Mouse (Mus musculus) stomach, embryonic 16.5 days (tissue): ENCODE data around the gene Cenpx. TPM values are rescaled to one million over a fixed set of nuclear protein-coding genes. Genes with fewer than 3 reads are reported as not detected.

Source experiments
- ATAC-seq: fragments of 200-750 bp; cut with Nextera tagmentation; 2 replicates; pipeline ENCODE4 v1.8.0; 2017; ENCODE audit warnings: moderate number of reproducible peaks, moderate TSS enrichment; ENCODE audit not compliant: insufficient read depth, low FRiP score
- H3K27ac ChIP-seq: fragments of 300-500 bp; sonication (generic); 2 replicates; pipeline ENCODE4 v1.5.1; 2014; ENCODE audit warnings: low read length
- H3K27me3 ChIP-seq: fragments of 300-500 bp; sonication (generic); 2 replicates; pipeline ENCODE4 v1.6.1; 2014; ENCODE audit warnings: low read length, control low read depth, mixed read lengths; ENCODE audit not compliant: control insufficient read depth, insufficient read depth
- H3K36me3 ChIP-seq: fragments of 300-500 bp; sonication (generic); 2 replicates; pipeline ENCODE4 v1.6.1; 2014; ENCODE audit warnings: low read length; ENCODE audit not compliant: control insufficient read depth, insufficient read depth
- H3K4me1 ChIP-seq: fragments of 300-500 bp; sonication (generic); 2 replicates; pipeline ENCODE4 v1.6.1; 2014; ENCODE audit warnings: low read length, control low read depth, mixed read lengths; ENCODE audit not compliant: control insufficient read depth, insufficient read depth
- H3K4me2 ChIP-seq: fragments of 300-500 bp; sonication (generic); 2 replicates; pipeline ENCODE4 v1.6.1; 2014; ENCODE audit warnings: low read depth, low read length, mixed read lengths
- H3K4me3 ChIP-seq: fragments of 300-500 bp; sonication (generic); replicated peaks from 2 replicates; pipeline ENCODE4 v1.5.1; 2014; ENCODE audit warnings: mild to moderate bottlenecking, low read length
- H3K9ac ChIP-seq: fragments of 300-500 bp; sonication (generic); 2 replicates; pipeline ENCODE4 v1.6.1; 2014; ENCODE audit warnings: low read length
- H3K9me3 ChIP-seq: fragments of 300-500 bp; sonication (generic); replicated peaks from 2 replicates; pipeline ENCODE4 v1.6.1; 2016; ENCODE audit warnings: low read length, control low read depth; ENCODE audit not compliant: control insufficient read depth
- WGBS: fragments of 180-500 bp; shearing (Covaris S2); extraction: QIAGEN DNeasy Blood & Tissue Kit; methylation state at CpG from one replicate; pipeline ENCODE4 v1.1.7; 2014; 5-methylcytosine and 5-hydroxymethylcytosine counted together
- polyA plus RNA-seq: library from polyadenylated mRNA; unstranded; fragments of >200 nt; fragmentation: Nextera tagmentation; extraction: Ambion mirVana; gene quantifications from 2 replicates; pipeline ENCODE4 v1.2.1, GENCODE M21; 2015

Cenpx gene
- polyA plus RNA-seq, 1 experiment from 2014 or later = 153 TPM

DNA sequence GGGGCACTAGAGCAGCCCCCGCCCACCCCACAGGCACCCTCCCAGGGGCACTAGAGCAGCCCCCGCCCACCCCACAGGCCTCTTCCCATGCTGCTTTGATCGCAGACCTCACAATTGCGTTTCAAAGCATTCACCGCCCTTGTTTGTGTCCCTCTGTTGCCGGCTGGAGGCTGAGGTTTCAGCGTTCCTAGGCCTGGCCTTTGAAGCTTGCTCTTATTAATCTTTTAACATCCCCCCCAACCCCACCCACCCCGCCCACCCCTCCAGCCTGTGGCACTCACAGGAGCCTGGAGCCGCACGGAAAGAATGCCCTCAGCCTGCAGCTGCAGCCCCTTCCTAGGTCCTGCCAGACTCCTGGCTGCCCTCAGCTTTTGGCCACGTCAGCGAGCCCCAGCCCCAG is 6.3 kb downstream of the Cenpx start:
- no peak overlapping the region for H3K4me2 ChIP-seq
- no peaks in the 10 kb centered on the region for H3K9me3 ChIP-seq
- peak overlapping the region; percentile 30 for H3K9ac ChIP-seq
- H3K4me3 ChIP-seq = no peak overlapping the region
- no peaks in the 10 kb centered on the region for H3K27me3 ChIP-seq
- H3K4me1 ChIP-seq = peaks cover 41% of the 10 kb centered on the region
- no peaks in the 10 kb centered on the region for H3K36me3 ChIP-seq
- no peak for ATAC-seq
- no peak overlapping the region for H3K27ac ChIP-seq
- 33% methylated on average over 12 of the region's 12 CpGs for WGBS

DNA sequence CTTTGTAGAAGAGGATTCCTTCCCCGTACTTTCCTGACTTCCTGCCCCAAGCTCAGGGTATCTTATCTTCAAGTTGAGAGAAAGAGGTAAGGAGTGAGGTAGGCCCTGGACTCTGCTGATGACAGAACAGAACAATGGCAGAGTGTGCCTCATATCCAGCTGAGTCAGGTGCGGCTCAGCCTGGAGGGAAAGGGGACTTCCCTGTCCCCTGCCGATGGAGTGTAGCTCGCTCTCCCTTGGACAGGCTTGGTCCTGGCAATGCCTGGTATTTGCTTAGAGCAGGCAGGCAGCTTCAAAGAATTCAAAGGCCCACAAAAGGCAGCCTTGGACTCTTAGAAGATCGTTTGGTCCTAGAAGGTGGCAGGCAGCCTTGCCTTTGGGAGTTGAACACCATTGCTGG is 7.4 kb downstream of the Cenpx start:
- Histone ChIP-seq H3K4me1 (peaks cover 41% of the 10 kb centered on the region), H3K27me3 (no peaks in the 10 kb centered on the region), H3K9ac (no peak overlapping the region; the same call in 1 of the 2 replicates), H3K4me2 (no peak overlapping the region), H3K4me3 (no peak overlapping the region), H3K9me3 (no peaks in the 10 kb centered on the region), H3K36me3 (no peaks in the 10 kb centered on the region), H3K27ac (0 out of 2 replicates have a peak overlapping the region, but pooled peaks have one; percentile 12)
- WGBS = 54% methylated on average over 5 of the region's 5 CpGs
- ATAC-seq = no peak

DNA sequence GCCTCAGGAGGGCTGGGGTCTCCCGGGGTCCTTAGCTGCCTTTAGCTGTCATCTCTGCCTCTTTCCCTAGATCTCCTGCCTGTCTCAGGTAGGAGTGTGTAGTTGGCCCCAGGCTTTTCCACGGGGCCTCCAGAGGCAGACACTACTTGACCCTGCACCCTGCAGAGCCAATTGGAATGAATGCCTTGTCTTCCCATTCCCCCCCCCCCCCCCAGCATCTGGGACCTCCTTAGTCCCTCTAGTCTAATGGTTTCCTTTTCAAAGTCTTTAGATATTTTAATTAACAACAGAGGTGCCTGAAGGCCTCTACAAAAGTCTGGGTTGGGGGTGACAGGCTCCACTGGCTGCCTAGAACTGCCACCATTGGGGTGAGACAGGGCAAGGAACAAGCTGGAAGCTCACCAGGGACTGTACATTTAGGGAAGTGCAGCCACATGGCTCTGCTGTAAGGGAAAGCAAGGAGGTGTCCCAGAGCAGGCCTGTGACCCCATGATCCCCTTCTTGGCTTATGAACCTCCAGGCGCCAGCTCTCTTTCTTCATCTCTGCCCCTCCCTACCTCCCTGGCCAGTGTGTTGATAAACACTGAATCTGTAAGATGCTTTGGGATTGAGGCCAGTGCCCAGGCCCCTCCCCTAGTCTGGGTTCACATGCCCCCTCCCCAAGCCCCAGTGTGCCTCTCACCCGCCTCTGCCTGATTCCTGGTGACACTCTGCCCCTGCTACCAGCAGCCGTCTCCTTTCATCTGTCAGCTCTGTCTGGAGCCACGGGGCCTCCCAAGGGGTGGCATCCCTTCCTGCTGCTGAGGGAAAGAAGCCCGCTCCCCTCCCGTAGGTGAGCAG is 8.8 kb downstream of the Cenpx start:
- no peaks in the 10 kb centered on the region for H3K27me3 ChIP-seq
- ATAC-seq = no peak
- H3K4me1 ChIP-seq = peaks cover 37% of the 10 kb centered on the region
- H3K9ac ChIP-seq = peak overlapping the region; percentile 32; the same call in 1 of the 2 replicates
- no peak overlapping the region for H3K4me2 ChIP-seq
- peak overlapping the region; percentile 25; the same call in 1 of the 2 replicates for H3K27ac ChIP-seq
- no peak overlapping the region for H3K4me3 ChIP-seq
- no peaks in the 10 kb centered on the region for H3K36me3 ChIP-seq
- no peaks in the 10 kb centered on the region for H3K9me3 ChIP-seq
- WGBS = 29% methylated on average over 8 of the region's 8 CpGs

DNA sequence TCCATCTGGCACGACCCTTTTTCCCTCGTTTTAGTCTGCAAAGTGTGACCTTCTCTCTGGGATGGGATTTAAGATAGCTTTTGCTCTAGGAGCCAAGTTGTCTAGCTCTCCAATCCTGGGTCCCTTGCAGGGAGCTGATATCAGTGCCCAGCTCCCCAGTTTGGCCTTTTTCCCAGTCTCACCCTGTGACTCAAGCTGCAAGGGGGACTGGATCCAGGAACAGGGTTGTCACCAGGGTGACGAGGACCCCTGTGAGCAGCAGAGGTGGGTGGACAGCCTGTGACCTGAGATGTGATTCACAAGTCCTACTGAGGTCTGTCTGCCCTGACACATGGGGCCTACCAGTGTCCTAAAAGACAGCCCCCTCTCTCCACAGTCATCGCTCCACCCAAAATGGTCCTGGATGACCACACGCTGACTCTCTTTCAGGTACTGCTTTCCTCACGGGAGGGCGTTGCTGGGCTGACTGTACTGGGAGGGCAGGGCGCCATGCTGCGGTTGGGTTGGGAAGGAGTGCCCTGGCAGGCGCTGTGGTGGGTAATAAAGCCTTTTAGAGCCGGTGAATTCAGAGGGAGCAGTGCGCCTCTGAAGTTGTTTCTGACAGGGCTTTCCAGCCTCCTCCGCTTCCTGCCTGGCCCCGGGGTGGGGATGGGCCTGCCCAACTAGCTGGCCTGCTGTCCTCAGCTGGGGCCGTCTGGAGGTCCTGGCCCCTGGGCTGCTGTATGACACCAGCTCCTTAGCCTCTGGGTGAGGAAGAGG is 9.7 kb downstream of the Cenpx start:
- Histone ChIP-seq H3K4me1 (peaks cover 29% of the 10 kb centered on the region), H3K9ac (peak overlapping the region; percentile 17; the same call in 1 of the 2 replicates), H3K4me2 (no peak overlapping the region), H3K27ac (peak overlapping the region; percentile 25; the same call in 1 of the 2 replicates), H3K27me3 (no peaks in the 10 kb centered on the region), H3K9me3 (no peaks in the 10 kb centered on the region), H3K36me3 (no peaks in the 10 kb centered on the region), H3K4me3 (no peak overlapping the region)
- WGBS = 44% methylated on average over 15 of the region's 15 CpGs
- no peak for ATAC-seq

DNA sequence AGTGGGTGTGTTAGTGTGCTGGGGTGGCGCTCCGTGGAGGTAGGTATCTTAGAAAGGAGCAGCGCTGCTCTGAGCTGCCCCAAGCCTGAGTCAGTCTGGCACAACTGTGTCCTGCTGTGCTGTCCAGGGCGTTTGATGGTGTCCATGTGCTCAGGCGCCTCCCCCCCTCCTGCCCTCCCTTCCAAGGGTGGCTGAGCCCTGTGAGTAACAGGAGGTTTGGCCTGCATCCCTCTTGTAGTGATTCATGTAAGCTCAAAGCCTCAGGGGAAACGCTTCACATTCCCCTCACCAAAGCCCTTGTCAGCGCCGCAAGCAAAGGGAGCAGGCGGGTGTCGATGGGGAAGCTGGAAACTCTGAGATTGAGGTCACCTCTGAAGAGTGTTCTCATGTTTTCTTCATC is 15.8 kb downstream of the Cenpx start:
- H3K36me3 ChIP-seq = no peaks in the 10 kb centered on the region
- no peaks in the 10 kb centered on the region for H3K9me3 ChIP-seq

DNA sequence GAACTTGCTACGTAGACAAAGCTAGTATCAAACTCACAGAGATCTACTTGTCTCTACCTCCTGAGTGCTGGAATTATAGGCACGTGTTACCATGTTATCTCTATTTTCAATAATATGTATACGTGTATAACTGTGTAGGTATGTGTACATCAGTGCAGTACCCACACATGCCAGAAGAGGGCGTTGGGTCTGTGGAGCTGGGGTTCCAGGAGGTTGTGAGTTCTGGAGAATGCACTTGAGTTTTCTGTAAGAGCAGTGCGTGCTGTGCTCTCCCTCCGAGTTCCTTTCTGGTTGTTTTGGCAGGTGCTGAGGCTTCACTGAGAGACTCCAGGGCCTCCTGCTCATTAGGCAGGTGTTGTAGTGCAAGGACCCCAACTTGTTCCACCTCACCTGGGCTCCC is 17.0 kb downstream of the Cenpx start:
- H3K9ac ChIP-seq = no peak overlapping the region
- no peak overlapping the region for H3K27ac ChIP-seq
- no peaks in the 10 kb centered on the region for H3K36me3 ChIP-seq
- ATAC-seq = no peak
- no peak overlapping the region for H3K4me2 ChIP-seq
- peaks cover 10% of the 10 kb centered on the region for H3K4me1 ChIP-seq
- H3K27me3 ChIP-seq = no peaks in the 10 kb centered on the region
- WGBS = 88% methylated on average over 6 of the region's 6 CpGs
- H3K4me3 ChIP-seq = no peak overlapping the region
- H3K9me3 ChIP-seq = no peaks in the 10 kb centered on the region

More for the DNA sequence above, 15.8 kb downstream of the Cenpx start:
- ATAC-seq = peak; percentile 56; the same call in 1 of the 2 replicates
- Histone ChIP-seq H3K27me3 (no peaks in the 10 kb centered on the region), H3K9ac (0 out of 2 replicates have a peak overlapping the region, but pooled peaks have one; percentile 34), H3K4me1 (peaks cover 10% of the 10 kb centered on the region), H3K4me3 (no peak overlapping the region), H3K4me2 (no peak overlapping the region), H3K27ac (peak overlapping the region; percentile 83)
- 45% methylated on average over 10 of the region's 10 CpGs for WGBS

DNA sequence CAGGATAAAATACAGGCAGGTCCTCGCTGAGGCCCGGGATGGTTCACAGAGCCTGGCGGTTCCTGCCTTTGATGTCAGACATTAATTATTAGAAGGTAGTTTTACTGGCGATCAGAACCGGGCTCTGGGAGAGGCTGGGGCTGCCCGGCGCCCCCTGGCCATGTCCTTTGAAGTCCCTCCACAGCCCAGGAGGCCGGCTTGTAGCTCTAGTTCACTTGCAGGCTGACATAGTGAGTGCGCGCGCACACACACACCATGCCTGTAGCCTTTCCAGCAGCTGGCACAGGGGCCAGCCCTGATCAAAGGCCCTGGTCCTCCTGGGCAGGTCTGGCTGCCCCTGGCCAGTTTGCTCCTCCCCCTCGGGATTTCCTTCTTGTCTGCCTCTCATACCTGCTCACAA is 17.9 kb downstream of the Cenpx start:
- H3K9me3 ChIP-seq = no peaks in the 10 kb centered on the region
- H3K36me3 ChIP-seq = no peaks in the 10 kb centered on the region
- peak; percentile 21; the same call in 1 of the 2 replicates for ATAC-seq
- no peak overlapping the region for H3K9ac ChIP-seq
- no peak overlapping the region for H3K4me2 ChIP-seq
- no peaks in the 10 kb centered on the region for H3K27me3 ChIP-seq
- H3K4me1 ChIP-seq = peaks cover 10% of the 10 kb centered on the region
- peak overlapping the region; percentile 43; the same call in 1 of the 2 replicates for H3K27ac ChIP-seq
- H3K4me3 ChIP-seq = no peak overlapping the region
- 34% methylated on average over 12 of the region's 12 CpGs for WGBS

DNA sequence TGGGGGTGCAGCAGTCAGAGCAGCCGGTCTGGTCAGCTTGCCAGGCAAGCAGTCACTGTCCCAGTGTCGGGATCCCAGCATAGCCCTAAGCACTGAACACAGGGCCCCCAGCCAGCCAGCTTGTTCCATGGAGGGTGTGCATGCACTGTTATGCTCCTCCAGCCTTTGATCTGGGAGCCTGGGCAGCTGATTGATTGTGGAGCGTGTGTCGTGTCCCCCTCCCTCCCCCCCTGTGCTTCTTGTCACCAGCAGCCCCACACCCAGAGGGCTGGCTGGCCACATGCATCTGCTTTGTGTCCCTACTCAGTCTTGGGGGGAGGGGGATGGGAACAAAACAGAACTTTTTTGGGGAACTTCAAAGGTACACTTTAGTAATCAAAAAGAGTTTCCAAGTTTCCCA is 18.4 kb downstream of the Cenpx start:
- Histone ChIP-seq H3K4me3 (no peak overlapping the region), H3K27me3 (no peaks in the 10 kb centered on the region), H3K36me3 (no peaks in the 10 kb centered on the region), H3K4me2 (no peak overlapping the region), H3K4me1 (peaks cover 10% of the 10 kb centered on the region), H3K9me3 (no peaks in the 10 kb centered on the region), H3K9ac (no peak overlapping the region), H3K27ac (peak overlapping the region; percentile 43; the same call in 1 of the 2 replicates)
- peak; percentile 27; the same call in 1 of the 2 replicates for ATAC-seq
- WGBS = 24% methylated on average over 4 of the region's 4 CpGs

DNA sequence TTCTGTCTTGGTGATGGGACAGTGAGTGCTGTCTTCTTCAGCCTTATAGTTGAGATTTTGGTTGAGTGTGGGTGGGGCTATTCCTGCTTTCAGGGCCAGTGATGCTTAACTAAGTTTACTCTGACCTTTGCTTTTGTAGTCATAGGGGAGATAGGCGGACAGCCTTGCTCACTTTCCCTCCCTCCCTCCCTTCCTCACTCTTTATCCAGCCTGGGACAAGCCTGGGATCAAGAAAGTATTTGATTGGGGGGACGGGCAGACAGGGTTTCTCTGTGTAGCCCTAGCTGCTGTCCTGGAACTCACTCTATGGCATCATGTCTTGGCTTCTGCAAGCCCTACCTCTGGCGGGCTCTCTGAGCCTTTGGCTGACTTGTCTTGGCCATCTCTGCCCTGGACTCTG is 20.1 kb downstream of the Cenpx start:
- no peak overlapping the region for H3K4me2 ChIP-seq
- H3K9me3 ChIP-seq = no peaks in the 10 kb centered on the region
- no peaks in the 10 kb centered on the region for H3K27me3 ChIP-seq
- H3K36me3 ChIP-seq = peaks cover 5% of the 10 kb centered on the region; the same call in 1 of the 2 replicates
- ATAC-seq = no peak
- no peak overlapping the region for H3K9ac ChIP-seq
- peaks cover 10% of the 10 kb centered on the region for H3K4me1 ChIP-seq
- no peak overlapping the region for H3K4me3 ChIP-seq
- WGBS = 82% methylated on average over 3 of the region's 3 CpGs
- H3K27ac ChIP-seq = no peak overlapping the region
